Mouse (Mus musculus): ENCODE measurements around the gene Igfals.

DNA sequence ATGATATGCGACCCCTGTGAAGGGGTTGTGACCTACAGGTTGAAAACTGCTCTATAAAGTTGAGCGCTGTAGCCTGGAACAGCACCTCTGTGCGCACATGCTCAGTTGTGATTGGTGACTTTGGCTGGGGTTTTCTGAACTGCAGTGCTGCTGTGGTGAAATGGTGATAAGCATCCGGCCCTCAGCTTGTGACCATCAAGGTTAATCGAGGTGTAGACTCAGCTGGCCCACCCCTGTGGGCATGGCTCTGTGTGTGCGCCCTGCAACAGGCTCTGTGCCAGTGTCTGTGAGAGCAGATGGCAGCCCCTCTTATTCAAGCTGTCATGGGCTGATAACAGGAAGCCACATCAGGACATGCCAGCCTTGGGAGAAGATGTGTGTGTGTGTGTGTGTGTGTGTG is 6.8 kb upstream of the Igfals start:
- TF ChIP-seq CTCF (IDR thresholded peaks at IDR 0.05; ENCODE audit: low read depth, low read length) = no peak
- TF ChIP-seq GATA1 (IDR thresholded peaks at IDR 0.05; ENCODE audit: borderline replicate concordance, low read length) = no peak
- no peak for TF ChIP-seq GATA2 (IDR thresholded peaks at IDR 0.05; ENCODE audit: borderline replicate concordance, low read depth, low read length)
- TF ChIP-seq POLR2AphosphoS5 (IDR thresholded peaks at IDR 0.05; ENCODE audit: insufficient replicate concordance, low read depth, low read length) = no peak

Measured in G1E (cell line).